Mouse (Mus musculus) T-helper 2 cell (primary cell): ENCODE measurements around the gene Mymx.

Source experiments
- in situ Hi-C: fragments of 300-600 bp; cut with MboI, MseI; formaldehyde crosslinking; loops from one replicate; pipeline ENCODE4 v1.15.1; 2025; ENCODE audit warnings: high pct_unique_total_duplicates

Mymx gene

GRCm38 (mm10) chr17:45572103-45573086 lies 29.5 kb downstream of the Mymx start:
- in situ Hi-C loops: no loop called here

- in situ Hi-C loops: no loop called here
Observed at GRCm38 (mm10) chr17:45569999-45570398, 31.9 kb downstream of the Mymx start.

- in situ Hi-C loops: no loop called here
Observed at GRCm38 (mm10) chr17:45568990-45569389, 32.9 kb downstream of the Mymx start.

DNA sequence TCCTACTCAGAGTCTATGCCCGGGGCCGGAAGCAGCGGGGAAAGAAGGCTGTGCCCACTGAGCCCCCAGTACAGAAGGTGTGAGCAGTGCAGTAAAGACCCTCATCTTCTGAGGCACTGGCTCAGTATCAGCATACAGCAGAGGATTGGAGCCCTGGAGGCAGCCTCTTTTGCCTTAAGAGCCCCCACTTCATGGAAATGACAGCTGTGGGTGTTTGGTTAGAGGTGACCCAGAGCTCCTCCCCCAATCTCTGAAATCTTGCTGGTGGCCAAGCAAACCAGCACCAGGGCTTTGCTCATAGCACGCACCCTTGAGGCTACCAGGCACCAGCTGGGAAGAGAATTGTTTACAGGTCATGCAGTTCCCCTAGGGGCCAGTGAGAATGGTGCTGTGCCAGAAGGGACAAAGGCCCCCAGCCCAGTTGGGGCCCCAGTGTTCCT lies 34.7 kb downstream of the Mymx start:
- in situ Hi-C loops: no loop called here

GRCm38 (mm10) chr17:45566360-45567161 lies 35.3 kb downstream of the Mymx start:
- in situ Hi-C loops: no loop called here

- in situ Hi-C loops: no loop called here
Observed at GRCm38 (mm10) chr17:45566031-45566359, 35.9 kb downstream of the Mymx start.

DNA sequence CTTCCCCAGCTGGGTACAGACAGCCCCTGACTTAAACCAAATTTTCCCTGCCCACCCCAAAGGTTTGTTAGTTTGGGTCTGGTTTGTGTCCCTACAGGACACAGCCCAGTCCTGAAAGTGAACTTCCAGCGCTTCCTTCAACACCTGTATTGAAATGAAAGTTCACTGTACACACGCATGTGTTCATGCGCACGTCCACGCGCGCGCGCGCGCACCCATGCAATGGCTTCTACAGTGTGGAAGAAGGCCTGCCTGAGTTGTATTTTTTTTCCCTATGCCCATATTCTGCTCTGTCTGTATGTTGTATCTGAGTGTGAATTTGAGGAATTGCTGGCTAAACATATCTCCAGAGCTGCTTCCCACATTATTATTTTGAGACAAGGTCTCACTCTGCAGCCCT lies 36.8 kb downstream of the Mymx start:
- in situ Hi-C loops: no loop called here

DNA sequence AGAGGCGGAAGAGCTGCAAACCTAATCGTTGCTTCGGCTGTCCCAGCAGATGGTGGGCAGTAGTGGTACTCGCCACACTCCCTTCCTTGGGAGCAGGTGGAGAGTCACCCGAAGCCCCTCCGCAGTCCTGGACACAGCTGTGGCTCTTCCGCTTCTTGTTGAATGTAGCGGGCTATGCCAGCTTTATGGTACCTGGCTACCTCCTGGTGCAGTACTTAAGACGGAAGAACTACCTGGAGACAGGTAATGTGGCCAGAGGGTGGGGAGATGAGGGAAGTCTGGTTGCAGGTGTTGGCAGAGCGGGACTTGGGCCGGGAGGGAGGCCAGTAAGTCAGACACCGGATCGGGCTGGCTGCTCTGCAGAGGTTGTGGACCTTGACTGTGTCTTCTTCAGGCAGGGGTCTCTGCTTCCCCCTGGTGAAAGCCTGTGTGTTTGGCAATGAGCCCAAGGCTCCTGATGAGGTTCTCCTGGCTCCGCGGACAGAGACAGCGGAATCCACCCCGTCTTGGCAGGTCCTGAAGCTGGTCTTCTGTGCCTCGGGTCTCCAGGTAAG lies 37.3 kb downstream of the Mymx start:
- in situ Hi-C loops: no loop called here

DNA sequence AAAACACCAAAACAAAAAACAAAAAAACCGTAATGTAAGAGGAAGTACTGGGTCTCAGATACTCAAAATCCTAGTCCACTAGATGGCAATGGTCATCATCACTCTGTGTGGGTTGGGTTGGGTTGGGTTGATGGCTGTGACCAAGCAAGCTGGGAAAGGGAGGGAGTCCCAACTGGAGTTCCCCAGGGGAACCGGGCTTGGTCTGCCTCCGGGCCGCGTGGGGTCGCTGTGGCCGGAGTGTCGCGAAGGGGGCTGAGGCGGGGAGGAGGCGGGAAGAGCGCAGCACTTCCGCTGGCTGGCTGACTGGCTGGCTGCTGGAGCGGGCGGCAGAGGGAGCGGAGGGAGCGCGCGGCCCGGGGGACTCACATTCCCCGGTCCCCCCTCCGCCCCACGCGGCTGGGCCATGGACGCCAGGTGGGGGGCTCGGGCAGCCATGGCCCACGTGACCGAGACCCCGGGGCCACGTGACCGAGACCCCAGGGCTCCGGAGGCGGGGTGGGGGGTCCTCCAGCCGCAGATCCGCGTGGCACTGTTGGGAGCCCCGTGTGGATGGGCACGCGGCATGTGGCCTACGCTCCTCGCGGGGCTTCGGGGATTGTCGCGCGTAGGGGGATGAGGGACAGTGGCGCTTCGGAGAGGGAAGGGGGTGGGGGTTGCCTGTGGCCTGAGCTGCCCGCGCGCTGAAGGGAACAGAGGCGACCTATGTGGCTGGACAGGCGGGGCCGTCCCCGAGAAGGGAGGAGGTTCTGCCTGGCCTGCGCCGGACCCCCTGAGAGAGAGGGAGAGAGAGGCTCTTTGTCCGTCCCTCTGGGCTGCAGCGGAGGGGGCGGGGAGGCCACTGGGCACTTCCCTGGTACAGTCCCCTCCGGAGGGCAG lies 38.0 kb downstream of the Mymx start, which contains the start of gene Slc35b2:
TSS of gene Slc35b2 (plus strand) at position 220 of the 876 bp plus-strand sequence.
- in situ Hi-C loops: no loop called here

DNA sequence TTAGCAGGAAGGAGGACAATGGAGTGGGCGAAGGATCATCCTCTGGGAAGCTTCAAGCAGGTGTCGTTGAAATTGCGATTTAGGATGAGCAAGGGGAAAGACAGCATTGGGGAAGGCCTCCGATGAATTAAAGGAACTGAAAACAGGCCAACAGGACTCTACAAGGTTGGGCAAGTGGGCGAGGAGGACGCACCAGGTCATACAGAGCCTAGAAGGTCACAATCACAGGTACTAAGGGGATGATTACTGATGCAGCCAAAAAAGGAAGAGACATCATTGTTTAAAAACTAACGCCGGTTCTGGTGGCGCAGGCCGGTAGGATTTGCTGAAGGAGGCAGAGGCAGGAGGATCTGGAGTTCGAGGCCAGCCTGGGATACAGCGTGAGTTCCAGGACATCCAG lies 38.7 kb downstream of the Mymx start:
- in situ Hi-C loops: no loop called here

DNA sequence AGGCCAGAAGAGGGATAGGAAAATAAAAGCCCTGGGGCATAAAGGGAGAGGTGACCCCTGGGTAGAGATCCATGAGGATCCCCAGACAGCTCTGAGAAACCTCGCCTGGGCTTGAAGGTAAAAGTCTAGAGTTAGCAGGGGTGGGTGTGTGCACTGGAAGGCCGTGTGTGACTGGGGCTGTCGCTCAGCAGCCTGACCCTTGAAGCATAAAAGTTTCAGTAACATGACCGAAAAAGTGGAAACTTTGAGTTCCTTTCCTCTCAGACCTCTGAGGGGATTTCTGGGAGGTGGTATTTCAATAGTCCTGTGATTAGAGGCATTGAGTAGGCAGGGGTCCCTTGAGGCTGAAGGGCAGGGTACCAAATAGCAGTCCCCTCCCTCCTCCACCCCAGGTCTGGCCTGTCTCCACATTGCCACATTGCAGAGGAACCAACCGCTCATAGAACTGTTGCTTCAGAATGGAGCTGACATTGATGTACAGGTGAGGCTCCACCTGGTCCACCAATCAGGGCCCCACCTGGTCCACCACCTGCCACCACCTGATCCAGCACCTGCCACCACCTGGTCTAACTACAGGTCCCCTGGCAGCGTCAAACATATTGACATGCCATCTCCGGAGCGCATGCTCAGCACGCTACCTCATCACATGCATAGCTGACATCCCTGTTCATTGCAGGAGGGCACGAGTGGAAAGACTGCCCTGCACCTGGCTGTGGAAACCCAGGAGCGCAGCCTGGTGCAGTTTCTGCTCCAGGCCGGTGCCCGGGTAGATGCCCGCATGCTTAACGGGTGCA lies 42.0 kb downstream of the Mymx start:
- in situ Hi-C loops: no loop called here

- in situ Hi-C loops: no loop called here
Observed at GRCm38 (mm10) chr17:45557998-45558862, 43.7 kb downstream of the Mymx start.

- in situ Hi-C loops: no loop called here
Observed at GRCm38 (mm10) chr17:45557246-45557824, 44.6 kb downstream of the Mymx start.

GRCm38 (mm10) chr17:45556514-45557245 lies 45.2 kb downstream of the Mymx start:
- in situ Hi-C loops: no loop called here

DNA sequence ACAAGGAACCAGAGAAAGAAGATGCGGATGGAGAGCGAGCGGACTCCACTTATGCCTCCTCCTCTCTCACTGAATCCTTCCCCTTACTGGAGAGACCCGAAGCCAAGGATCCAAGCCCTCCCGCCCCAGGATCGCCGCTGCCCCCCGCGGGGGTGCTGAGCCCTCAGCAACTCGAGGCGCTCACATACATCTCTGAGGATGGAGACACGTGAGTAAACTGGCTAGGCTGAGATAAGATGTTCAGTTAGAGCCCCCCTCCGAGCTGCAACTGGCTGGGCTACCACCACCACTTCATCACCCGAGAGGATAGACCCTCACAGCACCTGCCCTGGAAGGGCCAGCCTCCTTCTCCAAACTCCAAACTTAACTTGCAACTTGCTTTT lies 45.8 kb downstream of the Mymx start:
- in situ Hi-C loops: no loop called here

DNA sequence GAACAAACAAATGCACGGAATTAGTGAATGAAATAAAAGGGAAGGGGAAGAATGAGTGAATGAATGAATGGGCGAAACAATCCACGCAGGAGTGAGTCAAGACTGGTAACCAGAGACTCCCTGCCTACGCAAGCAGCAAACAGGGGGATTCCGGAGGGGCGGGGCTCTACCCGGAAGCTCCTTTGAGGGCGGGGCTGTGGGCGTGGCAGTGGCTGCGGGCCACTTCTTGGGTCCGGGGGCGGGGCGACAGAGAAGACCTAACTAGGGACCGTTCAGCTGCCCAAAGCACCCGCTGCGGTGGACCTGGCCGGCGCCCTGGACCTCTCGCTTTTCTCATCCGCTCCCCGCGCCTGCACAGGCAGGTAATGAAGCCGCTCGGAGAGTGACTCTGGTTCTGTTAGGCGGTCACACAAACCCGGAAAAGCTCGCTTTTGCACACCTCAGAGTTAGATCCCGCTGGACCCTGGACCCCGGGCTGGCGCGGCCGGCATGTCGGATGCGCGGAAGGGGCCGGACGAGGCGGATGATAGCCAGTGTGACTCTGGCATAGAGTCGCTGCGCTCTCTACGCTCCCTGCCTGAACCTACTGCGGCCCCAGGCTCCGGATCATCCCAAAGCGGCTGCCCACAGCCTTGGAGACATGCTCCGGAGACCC lies 46.3 kb downstream of the Mymx start, which contains the start of gene Nfkbie:
TSS of gene Nfkbie (plus strand) at position 252 of the 655 bp plus-strand sequence.
- in situ Hi-C loops: no loop called here

DNA sequence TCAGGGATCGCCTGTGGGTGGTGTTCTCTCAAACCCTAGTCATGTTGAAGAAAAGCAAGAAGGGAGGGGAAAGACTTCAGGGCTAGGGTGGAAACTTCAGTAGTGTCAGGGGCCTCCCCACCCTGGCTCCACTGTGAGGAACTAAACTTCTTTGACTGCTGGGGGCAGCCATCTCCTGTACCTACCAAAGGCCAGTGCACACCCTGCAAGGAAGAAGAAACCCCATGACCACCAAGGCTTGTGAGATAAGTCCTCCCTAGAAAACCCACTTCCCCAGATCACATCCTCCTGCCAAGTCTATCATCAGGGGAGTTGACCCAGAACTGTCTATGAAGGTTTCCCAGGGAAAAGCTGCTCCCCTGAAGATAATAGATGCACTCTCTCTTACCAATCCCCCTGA lies 47.5 kb downstream of the Mymx start:
- in situ Hi-C loops: loop anchor here (5.0 kb wide), 1 partner anchor 77 kb away; the partner anchor contains the start of gene Spats1

DNA sequence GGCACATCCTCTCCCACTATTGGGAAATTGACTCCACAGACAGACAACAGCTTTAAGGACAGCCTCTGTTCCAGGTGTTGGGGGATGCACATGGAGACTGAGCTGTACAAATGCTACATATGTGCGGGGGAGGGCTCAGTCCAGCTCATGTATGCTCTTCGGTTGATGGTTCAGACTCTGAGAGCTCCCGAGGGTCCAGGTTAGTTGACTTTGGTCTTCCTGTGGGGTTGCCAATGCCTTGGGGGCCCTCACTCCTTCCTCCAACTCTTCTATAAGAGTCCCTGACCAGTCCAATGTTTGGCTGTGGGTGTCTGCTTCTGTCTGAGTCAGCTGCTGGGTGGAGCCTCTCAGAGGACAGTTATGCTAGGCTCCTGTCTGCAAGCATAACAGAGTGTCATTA lies 48.8 kb downstream of the Mymx start:
- in situ Hi-C loops: loop anchor here (5.0 kb wide), 1 partner anchor 76 kb away; the partner anchor contains the start of gene Spats1
